Comparison of ENCODE assay signal across 8 mouse cellular contexts in the genomic region with DNA sequence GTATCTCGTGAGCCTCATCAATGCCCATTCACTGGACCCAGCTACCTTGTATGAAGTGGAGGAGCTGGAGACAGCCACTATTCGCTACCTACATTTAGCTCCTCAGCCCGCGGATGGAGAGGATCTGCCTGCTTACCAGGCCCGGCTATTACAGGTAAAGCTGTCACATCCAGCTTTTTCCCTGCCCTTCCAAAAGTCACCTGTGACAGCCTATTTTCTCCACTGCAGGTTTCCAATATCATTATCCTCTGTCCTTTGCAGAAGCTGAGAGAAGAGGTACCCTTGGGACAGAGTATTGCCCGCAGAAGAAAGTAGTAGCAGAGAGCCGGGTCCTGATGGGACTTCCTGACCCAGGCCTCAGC. TPM values are rescaled to one million over a fixed set of nuclear protein-coding genes. Genes with fewer than 3 reads are reported as not detected.
A peak's percentile ranks its signal among the peaks of the same experiment; 100 is the strongest.
DNase-seq lines count a peak whose midpoint lies in the region; ATAC-seq and TF ChIP-seq lines count a peak whose summit lies in the region.

Gene Irf9, plus strand, starts transcription at position 301 of the 362 bp plus-strand sequence.

- H3K4me2 ChIP-seq in liver, embryonic 15.5 days: peak within 1 kb of the TSS; percentile 82

- DNase-seq in left cerebral cortex, adult 2 months (ENCODE audit: extremely low spot score in 1 of 2, low spot score in 2 of 2): no peak
- no peak for DNase-seq in left cerebral cortex, adult 11 months (ENCODE audit: low spot score)
- DNase-seq in gonadal fat pad, adult 2 months (ENCODE audit: low read depth): no peak
- no peak for DNase-seq in right cerebral cortex, postnatal 25 days
- no peak for DNase-seq in gastrocnemius, postnatal 10 days
- no peak for DNase-seq in kidney, adult 9 months

- peak within 1 kb of the TSS; percentile 44 for H3K4me3 ChIP-seq in left cerebral cortex, adult 2 months
- H3K4me3 ChIP-seq in bone marrow, adult 2 months (replicated peaks; ENCODE audit: control insufficient read depth, low read depth, low read length): peak within 1 kb of the TSS; percentile 77
- peak within 1 kb of the TSS; percentile 68 for H3K4me3 ChIP-seq in liver, embryonic 15.5 days (replicated peaks)

- TF ChIP-seq CTCF in left cerebral cortex, adult 2 months (IDR thresholded peaks at IDR 0.05): no peak
- no peak for TF ChIP-seq CTCF in bone marrow, adult 2 months (IDR thresholded peaks at IDR 0.05; ENCODE audit: control insufficient read depth, insufficient read depth, low read length)

- intact Hi-C loops in left cerebral cortex, adult 2 months (cut with DNase I): no loop called here

- no peaks in the 10 kb centered on the region for H3K9me3 ChIP-seq in liver, embryonic 15.5 days (replicated peaks)

- no peaks in the 10 kb centered on the region for H3K27me3 ChIP-seq in liver, embryonic 15.5 days

- peaks cover 84% of the 10 kb centered on the region for H3K36me3 ChIP-seq in liver, embryonic 15.5 days (replicated peaks)

- peak; percentile 1; the same call in 1 of the 2 replicates for ATAC-seq in liver, embryonic 15.5 days (ENCODE audit: insufficient read depth)

- WGBS in bone marrow, adult 2 months: 38% methylated on average over 7 of the region's 7 CpGs
- 75% methylated on average over 7 of the region's 7 CpGs for WGBS in liver, embryonic 15.5 days (ENCODE audit: insufficient replicate concordance)

- peak within 1 kb of the TSS; percentile 75 for H3K9ac ChIP-seq in liver, embryonic 15.5 days

- peak within 1 kb of the TSS; percentile 78 for H3K27ac ChIP-seq in left cerebral cortex, adult 2 months
- H3K27ac ChIP-seq in bone marrow, adult 2 months (ENCODE audit: control insufficient read depth, insufficient read depth, low read depth, low read length, poor library complexity): peak within 1 kb of the TSS; percentile 95
- peak within 1 kb of the TSS; percentile 95 for H3K27ac ChIP-seq in liver, embryonic 15.5 days (replicated peaks)

- no peak for TF ChIP-seq POLR2A in bone marrow, adult 2 months (IDR thresholded peaks at IDR 0.05; ENCODE audit: borderline replicate concordance, control insufficient read depth, low read depth, low read length)

- H3K4me1 ChIP-seq in bone marrow, adult 2 months (ENCODE audit: control insufficient read depth, insufficient read depth, low read length): peaks cover 7% of the 10 kb centered on the region; the same call in 1 of the 2 replicates
- peaks cover 54% of the 10 kb centered on the region for H3K4me1 ChIP-seq in liver, embryonic 15.5 days (replicated peaks)

RNA-seq across cellular contexts. Expression of gene Irf9, which starts in this region (rescaled TPM):
- 10 to 100 TPM; 13.0 to 16.4 TPM for total RNA-seq in left cerebral cortex, adult 2 months (2021)
- 60.8 and 84.3 TPM in 2 replicates for polyA plus RNA-seq in bone marrow, adult 2 months (2011; ENCODE audit: insufficient read depth, insufficient read length, low replicate concordance, missing spikeins)
- 63.1 and 66.8 TPM in 2 replicates for polyA plus RNA-seq in gonadal fat pad, adult 2 months (2012; rRNA removed)
- polyA plus RNA-seq in liver, embryonic 15.5 days (2015; fragmentation: Nextera tagmentation; extraction: Ambion mirVana): 20.7 and 20.9 TPM in 2 replicates
- 1 to 10 TPM; 5.0 to 5.7 TPM for total RNA-seq in gastrocnemius, postnatal 10 days (2021)
